Mouse (Mus musculus): Measurements from ENCODE around the gene Lmbr1l. TPM values are rescaled to one million over a fixed set of nuclear protein-coding genes. Genes with fewer than 3 reads are reported as not detected.
"Not testable (repeated sequence)": the region's sequence is repeated elsewhere in the genome, so short reads cannot be mapped to it uniquely, and the experiment has no call there.

Gene Lmbr1l
- 1 to 10 TPM; 7.4 to 9.8 TPM for total RNA-seq (2021)
- long read RNA-seq, experiment 1, partial matches to known transcripts = 0 of 2 reads
- long read RNA-seq, experiment 1, other reads (novel, unspliced or antisense) = 1 of 2 reads
- long read RNA-seq, experiment 2, partial matches to known transcripts = 0 of 1 reads
- long read RNA-seq, experiment 2, other reads (novel, unspliced or antisense) = 1 of 1 reads

DNA sequence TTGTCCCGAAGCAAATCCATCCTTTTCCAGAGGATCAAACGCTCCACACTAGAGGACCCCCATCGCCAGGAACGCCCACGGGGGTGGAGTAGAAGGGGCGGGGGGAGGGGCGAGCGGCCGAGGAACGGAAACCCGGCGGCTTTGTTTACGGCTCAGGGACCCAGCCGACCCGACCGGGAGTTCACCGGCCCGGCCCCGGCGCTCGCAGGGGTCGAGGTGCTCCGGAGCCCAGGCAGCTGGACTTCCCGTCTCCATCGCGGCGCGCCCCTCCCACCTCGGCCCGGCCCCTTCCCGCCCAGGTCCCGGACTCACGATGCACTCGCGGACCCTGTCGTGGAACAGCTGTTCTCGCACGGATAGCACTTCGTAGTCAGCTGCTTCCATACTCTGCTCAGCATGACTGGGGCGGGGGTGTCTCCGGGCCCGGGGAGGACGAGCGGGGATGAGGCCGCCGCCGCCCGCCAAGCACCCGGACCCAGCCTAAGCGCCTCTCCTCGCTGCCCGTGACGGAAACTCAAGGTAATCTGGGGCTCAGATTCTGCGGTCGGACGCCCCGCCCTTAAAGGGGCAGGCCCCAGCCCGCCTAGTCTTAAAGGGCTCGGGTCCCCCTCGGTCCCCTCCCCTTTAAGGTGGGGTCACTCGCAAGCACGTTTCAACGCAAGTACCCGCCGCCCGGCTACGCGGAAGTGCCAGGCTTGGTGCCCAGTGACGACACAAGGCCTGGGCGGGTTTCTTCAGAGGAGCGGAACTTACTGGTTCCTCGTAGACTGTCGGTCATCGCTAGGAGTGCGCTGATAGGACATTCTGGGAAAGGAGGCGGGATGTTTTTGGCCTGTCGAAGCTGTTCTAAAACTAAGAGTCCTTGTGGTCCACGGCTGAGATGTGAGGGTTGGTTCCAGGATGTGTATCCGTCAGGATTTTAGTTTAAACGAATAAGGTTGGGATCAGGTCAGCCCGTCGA lies at the start of gene Lmbr1l:
Gene Lmbr1l (minus strand): TSS at position 694 of the 961 bp plus-strand sequence.
- peak; percentile 99 to 100 for DNase-seq

DNA sequence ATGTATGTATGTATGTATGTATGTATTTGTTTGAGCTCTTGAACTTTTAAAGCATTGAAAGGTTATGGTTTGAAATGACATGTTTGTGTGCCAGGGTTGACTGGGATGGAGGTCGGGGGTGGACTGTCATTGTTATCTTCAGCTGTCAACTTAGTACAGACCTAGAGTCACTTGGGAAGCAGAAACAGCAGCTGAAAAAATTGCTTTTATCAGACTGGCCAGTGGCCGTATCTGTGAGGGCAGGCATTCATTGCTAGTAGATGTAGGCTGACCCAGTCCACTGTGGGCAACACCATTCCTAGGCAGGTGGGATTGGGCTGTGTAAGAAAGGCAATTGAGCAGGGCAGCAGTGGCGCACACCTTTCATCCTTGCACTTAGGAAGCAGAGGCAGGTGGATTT lies 41.5 kb upstream of the Lmbr1l start:
- DNase-seq = no peak

GRCm38 (mm10) chr15:98958901-98959420 lies 40.9 kb upstream of the Lmbr1l start:
- no peak for DNase-seq

DNA sequence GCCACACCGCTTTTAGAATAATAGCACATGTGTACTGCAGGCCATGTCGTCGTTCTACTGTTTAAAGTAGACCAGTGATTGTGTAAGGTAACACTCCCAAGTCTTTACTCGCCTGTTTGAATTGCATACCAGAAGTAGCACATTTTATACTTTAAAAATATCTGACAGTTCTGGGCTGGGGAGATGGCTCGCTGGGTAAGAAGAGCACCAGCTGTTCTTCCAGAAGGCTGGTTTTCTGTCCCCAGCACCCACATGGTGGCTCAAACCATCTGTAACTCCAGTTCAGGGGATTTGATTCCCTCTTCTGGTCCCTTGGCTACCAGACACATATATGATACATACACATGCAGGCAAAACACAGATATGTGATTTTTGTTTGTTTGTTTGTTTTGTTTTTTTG lies 39.4 kb upstream of the Lmbr1l start:
- no peak for DNase-seq

- DNase-seq = no peak
Measured at GRCm38 (mm10) chr15:98956000-98956399, 38.0 kb upstream of the Lmbr1l start.

GRCm38 (mm10) chr15:98955324-98955723 lies 37.3 kb upstream of the Lmbr1l start:
- DNase-seq = no peak

DNA sequence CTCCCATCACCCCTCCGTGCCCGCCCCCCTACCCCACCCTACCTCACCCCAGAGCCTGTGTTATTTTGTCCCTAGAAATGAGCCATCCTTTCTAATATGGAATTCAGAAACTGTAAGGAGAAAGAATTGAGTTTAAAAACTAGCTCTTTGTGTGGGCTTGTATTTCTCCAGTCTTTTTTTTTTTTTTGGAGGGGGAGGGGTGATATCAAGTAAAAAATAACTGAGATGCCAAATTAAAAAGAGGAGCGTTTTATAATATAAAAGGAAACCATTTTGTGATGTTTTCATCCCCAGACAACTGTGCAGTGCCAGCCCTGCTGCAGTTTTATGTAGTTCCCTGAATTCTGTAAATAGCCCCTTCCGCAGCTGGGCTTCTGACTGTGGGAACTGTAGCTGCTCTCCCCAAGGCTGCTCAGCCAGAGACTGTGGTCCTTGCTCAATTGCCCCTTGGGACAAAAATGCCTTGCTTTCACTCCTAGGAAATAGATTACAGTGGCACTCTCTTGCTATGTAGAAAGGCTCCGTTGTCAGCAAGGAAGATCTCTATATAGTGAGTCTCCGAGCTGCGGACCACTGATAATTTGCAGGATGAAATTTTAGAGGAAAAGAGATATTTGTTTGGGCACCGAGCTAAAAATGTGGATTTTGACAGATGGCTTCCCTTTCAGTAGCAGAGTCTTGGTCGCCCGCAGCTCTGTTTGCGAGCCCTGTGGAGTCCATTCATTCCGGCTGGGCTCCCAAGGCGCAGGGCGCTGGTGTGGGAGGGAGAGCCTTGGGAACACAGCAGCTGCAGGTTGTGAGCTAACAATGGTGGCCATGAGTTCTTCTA lies 36.6 kb upstream of the Lmbr1l start:
- peak; percentile 42 to 50 for DNase-seq

DNA sequence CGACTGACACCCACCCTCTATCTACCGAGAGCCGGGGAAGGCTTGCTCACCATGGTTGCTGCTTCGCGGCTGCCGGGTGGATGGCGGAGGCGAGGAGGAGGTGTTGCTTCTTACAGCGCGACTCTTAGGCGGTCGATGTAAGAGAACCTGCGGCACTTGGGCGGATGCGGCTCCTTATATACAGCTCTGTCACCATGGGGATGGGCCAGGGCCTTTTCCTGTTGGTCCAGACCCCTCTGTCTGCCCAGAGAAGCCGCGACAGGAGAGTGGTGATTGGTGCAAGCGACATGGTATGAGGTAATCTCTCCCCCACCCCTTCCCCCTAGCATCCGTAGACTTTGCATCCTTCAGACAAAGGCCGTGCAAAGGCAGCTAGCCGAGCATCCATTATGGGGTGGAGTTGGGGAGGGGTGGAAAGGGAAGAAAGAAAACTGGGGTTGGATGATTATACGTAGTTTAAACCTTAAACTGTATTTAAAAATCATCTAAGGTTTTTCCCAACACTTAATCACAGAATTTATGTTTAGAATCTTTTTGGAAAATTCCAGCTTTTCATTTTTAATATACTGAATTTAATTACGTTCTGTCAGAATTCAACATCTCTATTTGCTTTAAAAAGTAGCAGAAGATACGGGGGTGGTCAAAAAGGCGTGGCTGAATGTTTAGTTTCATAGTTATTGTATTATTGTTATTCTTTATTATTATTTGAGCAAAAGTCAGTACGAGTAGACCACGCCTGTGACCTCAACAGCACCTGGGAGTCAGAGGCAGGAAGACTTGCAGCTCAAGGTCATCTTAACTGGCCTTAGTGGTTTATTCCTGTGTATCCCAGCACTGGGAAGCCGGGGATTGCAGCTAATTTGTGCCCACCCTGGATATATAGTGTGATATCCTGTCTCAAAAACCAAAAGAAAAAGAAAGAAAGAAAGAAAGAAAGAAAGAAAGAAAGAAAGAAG lies 35.6 kb upstream of the Lmbr1l start, which contains the start of the genes Gm49450 and Tuba1a:
Gene Gm49450 (minus strand): TSS at position 151 of the 956 bp plus-strand sequence.
Gene Tuba1a (minus strand): TSS at position 303 of the 956 bp plus-strand sequence.
- DNase-seq = peak; percentile 93 to 96

GRCm38 (mm10) chr15:98952751-98953400 lies 34.8 kb upstream of the Lmbr1l start:
- peak; percentile 83 to 89 for DNase-seq

DNA sequence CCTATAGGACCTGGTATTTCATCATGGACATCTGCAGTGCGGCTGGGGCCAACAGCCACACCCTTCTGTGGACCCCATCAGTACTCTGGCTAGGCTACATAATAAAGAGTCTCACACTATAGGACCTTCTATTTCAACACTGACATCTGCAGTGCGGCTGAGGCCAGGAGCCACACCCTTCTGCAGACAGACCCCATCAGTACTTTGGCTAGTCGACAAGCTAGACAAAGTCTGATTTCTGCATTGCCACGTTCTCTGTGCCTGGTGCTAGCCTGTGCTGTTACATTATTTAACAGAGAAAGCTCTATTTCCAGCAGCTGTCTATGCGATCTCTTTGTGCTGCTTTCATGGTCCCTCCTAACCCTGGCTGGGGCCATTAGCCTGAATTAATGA lies 34.0 kb upstream of the Lmbr1l start:
- DNase-seq = peak in 1 of 2 experiments; percentile 25

- DNase-seq = not testable (repeated sequence)
Measured at GRCm38 (mm10) chr15:98951122-98952062, 33.4 kb upstream of the Lmbr1l start.

GRCm38 (mm10) chr15:98949607-98949892 lies 31.5 kb upstream of the Lmbr1l start:
- DNase-seq = no peak

- DNase-seq = no peak
Measured at GRCm38 (mm10) chr15:98948857-98949606, 31.0 kb upstream of the Lmbr1l start.

DNA sequence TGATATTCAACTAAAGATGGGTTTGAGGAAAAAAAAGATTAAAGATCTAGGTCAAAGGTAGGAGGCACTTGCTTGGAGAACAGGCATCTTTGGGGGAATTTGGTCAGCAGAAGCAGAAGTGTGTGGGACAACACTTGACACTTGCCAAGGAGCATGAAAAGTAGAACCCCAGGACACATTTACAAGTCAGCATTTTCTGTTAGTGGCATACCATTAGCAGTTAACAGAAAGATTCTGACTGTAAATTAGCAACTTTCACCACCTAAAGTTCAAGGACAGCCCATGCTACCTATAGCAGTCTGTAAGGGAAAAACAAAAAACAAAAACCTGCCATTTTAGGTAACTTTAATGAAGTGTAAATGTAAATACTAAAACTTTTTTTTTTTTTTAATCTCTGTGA lies 30.4 kb upstream of the Lmbr1l start:
- DNase-seq = no peak

DNA sequence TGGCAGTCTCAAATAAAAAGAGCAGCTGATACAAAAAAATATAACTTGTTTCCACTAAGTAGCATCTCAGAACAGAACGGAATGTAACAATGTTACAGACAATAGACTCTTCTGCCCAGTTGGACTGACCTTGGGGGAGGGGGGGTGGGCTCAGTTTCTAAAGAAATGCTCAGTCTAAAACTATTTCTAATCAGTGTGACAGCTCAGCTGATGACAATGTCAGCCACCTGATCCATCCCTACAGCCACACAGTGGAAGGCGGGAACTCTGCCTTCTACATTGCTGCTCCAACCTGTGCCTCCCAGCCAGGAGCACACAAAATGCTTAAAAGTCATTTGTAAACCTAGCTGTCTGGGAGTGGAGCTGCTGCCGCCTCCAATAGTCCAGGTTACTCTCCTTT lies 29.9 kb upstream of the Lmbr1l start:
- no peak for DNase-seq

GRCm38 (mm10) chr15:98943133-98943532 lies 25.1 kb upstream of the Lmbr1l start:
- DNase-seq = no peak

DNA sequence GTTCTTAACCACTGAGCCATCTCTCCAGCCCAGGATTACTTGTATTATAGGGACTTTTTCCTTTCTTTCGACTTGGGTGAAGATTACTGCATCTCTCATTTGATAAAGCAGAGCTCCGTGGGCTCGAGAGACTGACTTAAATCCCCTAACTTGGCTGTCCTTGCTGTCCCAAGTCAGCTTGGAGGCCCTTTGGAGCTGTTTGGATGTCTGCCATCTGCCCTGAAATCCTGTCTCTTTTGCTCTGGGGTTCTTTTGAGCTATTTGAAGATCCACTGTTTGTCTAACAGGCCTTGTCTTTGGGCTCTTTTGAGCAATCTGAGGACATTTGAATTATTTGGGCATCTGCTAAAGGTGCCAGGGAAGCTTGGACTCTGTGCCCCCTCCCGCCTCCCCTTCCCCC lies 24.1 kb upstream of the Lmbr1l start:
- no peak for DNase-seq

- DNase-seq = no peak
Measured at GRCm38 (mm10) chr15:98941539-98941938, 23.5 kb upstream of the Lmbr1l start.

- no peak for DNase-seq
Measured at GRCm38 (mm10) chr15:98940816-98941215, 22.8 kb upstream of the Lmbr1l start.
